Mouse (Mus musculus) liver, embryonic 13.5 days (tissue): ENCODE measurements around the gene Aldh18a1. TPM values are rescaled to one million over a fixed set of nuclear protein-coding genes. Genes with fewer than 3 reads are reported as not detected.
"Not testable (repeated sequence)": the region's sequence is repeated elsewhere in the genome, so short reads cannot be mapped to it uniquely, and the experiment has no call there.

ENCODE experiments used
- ATAC-seq: fragments of 200-750 bp; cut with Nextera tagmentation; 2 replicates; pipeline ENCODE4 v1.8.0; 2017; ENCODE audit warnings: low read depth, mild to moderate bottlenecking, moderate number of reproducible peaks, moderate library complexity
- DNase-seq: peaks from one replicate; pipeline ENCODE4 v3.0.0; 2022
- H3K27ac ChIP-seq: fragments of 300-500 bp; sonication (generic); 2 replicates; pipeline ENCODE4 v1.5.1; 2015; ENCODE audit warnings: moderate library complexity, mild to moderate bottlenecking, inconsistent platforms
- H3K27me3 ChIP-seq: fragments of 300-500 bp; sonication (generic); 2 replicates; pipeline ENCODE4 v1.6.1; 2015; ENCODE audit warnings: mild to moderate bottlenecking, inconsistent platforms
- H3K36me3 ChIP-seq: fragments of 300-500 bp; sonication (generic); 2 replicates; pipeline ENCODE4 v1.6.1; 2015; ENCODE audit warnings: mild to moderate bottlenecking, inconsistent platforms
- H3K4me1 ChIP-seq: fragments of 300-500 bp; sonication (generic); replicated peaks from 2 replicates; pipeline ENCODE4 v1.6.1; 2015; ENCODE audit warnings: inconsistent platforms
- H3K4me2 ChIP-seq: fragments of 300-500 bp; sonication (generic); 2 replicates; pipeline ENCODE4 v1.6.1; 2015; ENCODE audit warnings: inconsistent platforms, mild to moderate bottlenecking, moderate library complexity
- H3K4me3 ChIP-seq: fragments of 300-500 bp; sonication (generic); replicated peaks from 2 replicates; pipeline ENCODE4 v1.5.1; 2015; ENCODE audit warnings: mild to moderate bottlenecking, inconsistent platforms
- H3K9ac ChIP-seq: fragments of 300-500 bp; sonication (generic); 2 replicates; pipeline ENCODE4 v1.6.1; 2015; ENCODE audit warnings: mild to moderate bottlenecking, inconsistent platforms
- H3K9me3 ChIP-seq: fragments of 300-500 bp; sonication (generic); replicated peaks from 2 replicates; pipeline ENCODE4 v1.6.1; 2016; ENCODE audit warnings: inconsistent platforms
- WGBS: fragments of 180-500 bp; shearing (Covaris S2); methylation state at CpG from one replicate; pipeline ENCODE4 v1.1.7; 2015; ENCODE audit not compliant: insufficient replicate concordance; 5-methylcytosine and 5-hydroxymethylcytosine counted together
- polyA plus RNA-seq: library from polyadenylated mRNA; unstranded; fragments of >200 nt; fragmentation: Nextera tagmentation; extraction: Ambion mirVana; gene quantifications from 2 replicates; pipeline ENCODE4 v1.2.1, GENCODE M21; 2015

Aldh18a1 gene
- polyA plus RNA-seq, 1 experiment from 2014 or later, result 42.9 TPM

- Histone ChIP-seq H3K27me3 (no peaks in the 10 kb centered on the region), H3K4me3 (no peak overlapping the region), H3K9me3 (no peaks in the 10 kb centered on the region), H3K4me1 (peaks cover 10% of the 10 kb centered on the region), H3K27ac (no peak overlapping the region), H3K36me3 (no peaks in the 10 kb centered on the region), H3K9ac (no peak overlapping the region), H3K4me2 (no peak overlapping the region)
- 67% methylated on average over 7 of the region's 7 CpGs for WGBS
- DNase-seq, result no peak
- ATAC-seq, result no peak
Measured at GRCm38 (mm10) chr19:40614811-40615210, 26.5 kb upstream of the Aldh18a1 start.

GRCm38 (mm10) chr19:40611830-40612506 lies 23.7 kb upstream of the Aldh18a1 start, which contains the start of the genes Tctn3 and Entpd1:
Gene Tctn3, minus strand, starts transcription at chr19:40612233.
Gene Entpd1, plus strand, starts transcription at chr19:40612366.
- H3K4me2 ChIP-seq, result peak within 1 kb of the TSS; percentile 84
- H3K4me3 ChIP-seq, result peak within 1 kb of the TSS; percentile 76
- DNase-seq (peak; percentile 93), ATAC-seq (peak; percentile 100)
- H3K9me3 ChIP-seq, result no peaks in the 10 kb centered on the region
- WGBS, result under 1% methylated on average over 45 of the region's 45 CpGs
- no peak within 1 kb of the TSS for H3K27ac ChIP-seq
- peak within 1 kb of the TSS; percentile 72 for H3K9ac ChIP-seq
- peaks cover 10% of the 10 kb centered on the region for H3K4me1 ChIP-seq
- H3K27me3 ChIP-seq, result no peaks in the 10 kb centered on the region
- H3K36me3 ChIP-seq, result peaks cover 15% of the 10 kb centered on the region; the same call in 1 of the 2 replicates

GRCm38 (mm10) chr19:40607676-40608075 lies 19.4 kb upstream of the Aldh18a1 start:
- H3K4me2 ChIP-seq, result no peak overlapping the region
- H3K9me3 ChIP-seq, result no peaks in the 10 kb centered on the region
- H3K4me3 ChIP-seq, result no peak overlapping the region
- H3K9ac ChIP-seq, result no peak overlapping the region
- H3K27ac ChIP-seq, result no peak overlapping the region
- H3K27me3 ChIP-seq, result no peaks in the 10 kb centered on the region
- H3K4me1 ChIP-seq, result peaks cover 10% of the 10 kb centered on the region
- DNase-seq (no peak), ATAC-seq (no peak)
- 70% methylated on average over 6 of the region's 6 CpGs for WGBS
- H3K36me3 ChIP-seq, result peaks cover 22% of the 10 kb centered on the region; the same call in 1 of the 2 replicates

GRCm38 (mm10) chr19:40605189-40605588 lies 16.9 kb upstream of the Aldh18a1 start:
- peaks cover 9% of the 10 kb centered on the region for H3K4me1 ChIP-seq
- no peaks in the 10 kb centered on the region for H3K27me3 ChIP-seq
- H3K36me3 ChIP-seq, result peaks cover 22% of the 10 kb centered on the region; the same call in 1 of the 2 replicates
- H3K27ac ChIP-seq, result no peak overlapping the region
- H3K4me2 ChIP-seq, result no peak overlapping the region
- H3K9me3 ChIP-seq, result no peaks in the 10 kb centered on the region
- H3K4me3 ChIP-seq, result no peak overlapping the region
- WGBS, result 74% methylated on average over 9 of the region's 9 CpGs
- ATAC-seq (no peak), DNase-seq (no peak)
- no peak overlapping the region for H3K9ac ChIP-seq

- peak; percentile 58; the same call in 1 of the 2 replicates for ATAC-seq
- Histone ChIP-seq H3K4me2 (no peak overlapping the region), H3K9ac (no peak overlapping the region), H3K4me3 (no peak overlapping the region), H3K36me3 (peaks cover 6% of the 10 kb centered on the region; the same call in 1 of the 2 replicates), H3K4me1 (peaks cover 9% of the 10 kb centered on the region), H3K27me3 (no peaks in the 10 kb centered on the region), H3K27ac (no peak overlapping the region; the same call in 1 of the 2 replicates), H3K9me3 (no peaks in the 10 kb centered on the region)
- 34% methylated on average over 3 of the region's 3 CpGs for WGBS
- no peak for DNase-seq
Measured at GRCm38 (mm10) chr19:40601870-40602269, 13.6 kb upstream of the Aldh18a1 start.

GRCm38 (mm10) chr19:40600846-40601245 lies 12.6 kb upstream of the Aldh18a1 start:
- H3K9me3 ChIP-seq, result not testable (repeated sequence)

GRCm38 (mm10) chr19:40595831-40596230 lies 7.6 kb upstream of the Aldh18a1 start:
- ATAC-seq (no peak), DNase-seq (no peak)
- no peak overlapping the region for H3K27ac ChIP-seq
- WGBS, result 80% methylated on average over 8 of the region's 8 CpGs
- H3K4me2 ChIP-seq, result no peak overlapping the region
- no peaks in the 10 kb centered on the region for H3K4me1 ChIP-seq
- H3K27me3 ChIP-seq, result no peaks in the 10 kb centered on the region
- H3K4me3 ChIP-seq, result no peak overlapping the region
- H3K9me3 ChIP-seq, result no peaks in the 10 kb centered on the region
- no peaks in the 10 kb centered on the region for H3K36me3 ChIP-seq
- no peak overlapping the region for H3K9ac ChIP-seq

More at GRCm38 (mm10) chr19:40600846-40601245, 12.6 kb upstream of the Aldh18a1 start:
- H3K4me1 ChIP-seq, H3K4me3 ChIP-seq, DNase-seq, H3K9ac ChIP-seq, ATAC-seq, H3K36me3 ChIP-seq, H3K27me3 ChIP-seq, H3K27ac ChIP-seq, H3K4me2 ChIP-seq: not testable (repeated sequence)
- WGBS, result 78% methylated on average over 5 of the region's 5 CpGs

GRCm38 (mm10) chr19:40595231-40595630 lies 7.0 kb upstream of the Aldh18a1 start:
- ATAC-seq (no peak), DNase-seq (no peak)
- WGBS, result 57% methylated on average over 3 of the region's 3 CpGs
- Histone ChIP-seq H3K4me3 (no peak overlapping the region), H3K27me3 (no peaks in the 10 kb centered on the region), H3K4me1 (0 out of 2 replicates have a peak, but pooled peaks cover 2% of the 10 kb centered on the region), H3K27ac (no peak overlapping the region), H3K4me2 (no peak overlapping the region), H3K9ac (no peak overlapping the region), H3K36me3 (no peaks in the 10 kb centered on the region), H3K9me3 (no peaks in the 10 kb centered on the region)

- Histone ChIP-seq H3K4me1 (peaks cover 44% of the 10 kb centered on the region), H3K9me3 (no peaks in the 10 kb centered on the region), H3K27me3 (no peaks in the 10 kb centered on the region), H3K36me3 (peaks cover 10% of the 10 kb centered on the region; the same call in 1 of the 2 replicates), H3K27ac (peak overlapping the region; percentile 84), H3K4me2 (peak overlapping the region; percentile 94), H3K9ac (peak overlapping the region; percentile 82), H3K4me3 (peak overlapping the region; percentile 83)
- WGBS, result 2% methylated on average over 9 of the region's 10 CpGs
- ATAC-seq (no peak), DNase-seq (no peak)
Measured at GRCm38 (mm10) chr19:40589530-40589880, 1.2 kb upstream of the Aldh18a1 start.

GRCm38 (mm10) chr19:40588847-40589529 lies 725 bp upstream of the Aldh18a1 start:
- DNase-seq (peak; percentile 82), ATAC-seq (peak; percentile 51)
- Histone ChIP-seq H3K4me2 (peak overlapping the region; percentile 94), H3K36me3 (peaks cover 13% of the 10 kb centered on the region), H3K4me3 (peak overlapping the region; percentile 83), H3K9me3 (no peaks in the 10 kb centered on the region), H3K27ac (peak overlapping the region; percentile 84), H3K27me3 (no peaks in the 10 kb centered on the region), H3K9ac (peak overlapping the region; percentile 82), H3K4me1 (peaks cover 44% of the 10 kb centered on the region)
- under 1% methylated on average over 18 of the region's 18 CpGs for WGBS

- Histone ChIP-seq H3K27me3 (no peaks in the 10 kb centered on the region), H3K4me3 (peak overlapping the region; percentile 83), H3K36me3 (peaks cover 26% of the 10 kb centered on the region), H3K27ac (peak overlapping the region; percentile 84), H3K9ac (peak overlapping the region; percentile 82), H3K4me2 (peak overlapping the region; percentile 94), H3K9me3 (no peaks in the 10 kb centered on the region), H3K4me1 (peaks cover 44% of the 10 kb centered on the region)
- WGBS, result 1% methylated on average over 30 of the region's 30 CpGs
- DNase-seq (no peak), ATAC-seq (peak; percentile 58)
Measured at GRCm38 (mm10) chr19:40587491-40588292, 571 bp downstream of the Aldh18a1 start.
